Mouse (Mus musculus) ES-E14 (cell line): Measurements from ENCODE around the gene Scai. TPM values are rescaled to one million over a fixed set of nuclear protein-coding genes. Genes with fewer than 3 reads are reported as not detected.

Source experiments
- DNase-seq: peaks from one replicate; pipeline ENCODE4 v3.0.0-alpha.2; 2013; ENCODE audit warnings: low read depth, low spot score
- H3K27ac ChIP-seq: 2 replicates; pipeline ENCODE4 v1.5.1; 2012; ENCODE audit warnings: low read depth, mild to moderate bottlenecking, low read length, moderate library complexity, mixed read lengths; ENCODE audit not compliant: poor library complexity, insufficient read depth, severe bottlenecking
- H3K36me3 ChIP-seq: 2 replicates; pipeline ENCODE4 v1.6.1; 2012; ENCODE audit warnings: mild to moderate bottlenecking, low read length, moderate library complexity, mixed read lengths; ENCODE audit not compliant: control insufficient read depth, poor library complexity, insufficient read depth, severe bottlenecking
- H3K4me1 ChIP-seq, 2 experiments: fragments of 150-350 bp in 1 of 2; sonication (generic) in 1 of 2; 2 replicates each; pipeline ENCODE4 v1.6.1; 2012; ENCODE audit warnings: low read length in 2 of 2, mild to moderate bottlenecking in 1 of 2, mixed read lengths in 1 of 2; ENCODE audit not compliant: control insufficient read depth in 2 of 2, insufficient read depth in 2 of 2, poor library complexity in 1 of 2
- H3K4me3 ChIP-seq, 2 experiments: fragments of 150-350 bp in 1 of 2; sonication (generic) in 1 of 2; 2 replicates each; pipeline ENCODE4 v1.5.1; 2012; ENCODE audit warnings: low read length in 2 of 2, low read depth in 1 of 2, mild to moderate bottlenecking in 1 of 2, mixed read lengths in 1 of 2; ENCODE audit not compliant: insufficient read depth in 1 of 2, poor library complexity in 1 of 2, severe bottlenecking in 1 of 2
- H3K9ac ChIP-seq: 2 replicates; pipeline ENCODE4 v1.6.1; 2012; ENCODE audit warnings: low read depth, mild to moderate bottlenecking, low read length, mixed read lengths; ENCODE audit not compliant: poor library complexity, insufficient read depth, severe bottlenecking
- H3K9me3 ChIP-seq: fragments of 150-350 bp; sonication (generic); 2 replicates; pipeline ENCODE4 v1.6.1; 2012; ENCODE audit warnings: low read depth, mild to moderate bottlenecking, low read length; ENCODE audit not compliant: control insufficient read depth, insufficient read depth
- CHD2 ChIP-seq: IDR thresholded peaks from 2 replicates; pipeline ENCODE4 v1.6.1; 2014; ENCODE audit warnings: mild to moderate bottlenecking, low read depth, low read length, inconsistent platforms
- HCFC1 ChIP-seq: IDR thresholded peaks from 2 replicates; pipeline ENCODE4 v1.6.1; 2012; ENCODE audit warnings: low read length, inconsistent platforms, borderline replicate concordance; ENCODE audit not compliant: insufficient read depth
- MAFK ChIP-seq: IDR thresholded peaks from 2 replicates; pipeline ENCODE4 v1.6.1; 2014; ENCODE audit warnings: mild to moderate bottlenecking, low read depth, low read length, inconsistent platforms; ENCODE audit not compliant: insufficient read depth
- ZC3H11A ChIP-seq: IDR thresholded peaks from 2 replicates; pipeline ENCODE4 v1.6.1; 2012; ENCODE audit warnings: low read depth, mild to moderate bottlenecking, inconsistent platforms, low read length, borderline replicate concordance
- ZNF384 ChIP-seq: IDR thresholded peaks from 2 replicates; pipeline ENCODE4 v1.6.1; 2012; ENCODE audit warnings: low read depth, low read length, inconsistent platforms
- in situ Hi-C, 2 experiments: fragments of 600-800 bp; cut with MboI; formaldehyde crosslinking; loops; one replicate each; pipeline ENCODE4 v1.15.1; 2025; ENCODE audit warnings: low sequenced_read_pairs in 2 of 2, inconsistent platforms in 1 of 2; ENCODE audit not compliant: unreplicated experiment in 2 of 2
- total RNA-seq: library from RNA; depleted of rRNA; stranded (reverse); fragments of 300-350 nt; gene quantifications from 2 replicates; pipeline ENCODE4 v1.2.3, GENCODE M21; 2012

Scai gene
- total RNA-seq, 1 experiment, result 12.4 TPM

DNA sequence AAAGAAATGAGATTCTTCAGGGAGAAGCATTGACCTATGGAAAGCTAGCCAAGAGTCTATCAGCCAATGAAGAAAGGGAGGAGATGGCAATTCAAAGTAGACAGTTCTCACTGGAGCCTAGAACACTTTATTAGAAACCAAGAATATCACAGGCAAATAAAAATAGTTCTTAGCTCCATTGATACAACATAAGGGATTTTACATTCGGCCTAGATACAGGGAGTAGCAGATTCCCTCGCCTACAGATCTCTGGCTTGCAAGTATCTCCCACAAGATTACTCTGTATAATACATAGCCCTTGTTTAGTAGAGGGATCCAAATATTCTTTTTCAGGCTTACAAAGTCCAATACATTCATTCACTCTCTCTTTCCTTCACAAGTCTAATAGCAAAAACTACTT, 4.3 kb upstream of the Scai start:
- Histone ChIP-seq H3K4me3 (no peak overlapping the region), H3K36me3 (no peaks in the 10 kb centered on the region; the same call in 1 of the 2 replicates), H3K27ac (no peak overlapping the region), H3K9ac (no peak overlapping the region), H3K9me3 (no peaks in the 10 kb centered on the region), H3K4me1 (no peaks in the 10 kb centered on the region)
- TF ChIP-seq CHD2 (no peak), ZNF384 (no peak)
- in situ Hi-C loops, result no loop called here
- DNase-seq, result no peak

DNA sequence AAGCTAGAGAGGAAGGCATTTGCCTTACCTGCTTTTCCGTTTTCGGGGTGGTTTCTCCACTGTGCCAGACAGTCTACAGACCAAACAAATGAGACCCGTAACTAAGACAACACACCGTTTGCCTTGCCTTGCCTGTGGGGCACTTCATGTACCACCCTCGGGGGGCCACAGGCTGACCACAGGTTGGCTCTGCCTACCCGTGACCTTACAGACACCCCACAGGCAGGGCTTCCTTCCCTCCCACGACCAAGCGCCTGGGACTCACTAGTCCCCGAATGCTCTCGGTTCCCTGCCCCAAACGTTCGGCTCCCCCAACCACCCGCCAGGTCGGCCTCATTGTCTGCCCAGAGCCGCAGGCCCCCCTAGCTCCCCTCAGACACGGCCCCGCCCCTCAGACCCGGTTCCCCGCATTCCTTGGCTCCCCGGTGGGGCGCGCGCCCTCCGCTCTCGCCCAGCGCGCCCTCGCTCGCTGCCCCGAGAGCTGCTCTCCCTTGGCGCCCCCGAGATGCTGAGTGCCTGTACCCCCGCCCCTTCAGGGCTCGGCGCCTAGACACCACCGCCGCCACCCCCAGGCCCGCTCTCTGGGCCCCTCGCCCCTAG, 473 bp downstream of the Scai start:
- in situ Hi-C loops, result no loop called here
- peak overlapping the region; percentile 65 for H3K27ac ChIP-seq
- H3K4me1 ChIP-seq, result no peaks in the 10 kb centered on the region
- peak; percentile 29 for DNase-seq
- H3K36me3 ChIP-seq, result peaks cover 4% of the 10 kb centered on the region
- TF ChIP-seq HCFC1, result no peak
- TF ChIP-seq MAFK, result no peak
- TF ChIP-seq ZNF384, result no peak
- no peak for TF ChIP-seq CHD2
- TF ChIP-seq ZC3H11A, result no peak
- H3K4me3 ChIP-seq, result peak overlapping the region; percentile 92 to 93
- peak overlapping the region; percentile 88 for H3K9ac ChIP-seq
- H3K9me3 ChIP-seq, result no peaks in the 10 kb centered on the region

DNA sequence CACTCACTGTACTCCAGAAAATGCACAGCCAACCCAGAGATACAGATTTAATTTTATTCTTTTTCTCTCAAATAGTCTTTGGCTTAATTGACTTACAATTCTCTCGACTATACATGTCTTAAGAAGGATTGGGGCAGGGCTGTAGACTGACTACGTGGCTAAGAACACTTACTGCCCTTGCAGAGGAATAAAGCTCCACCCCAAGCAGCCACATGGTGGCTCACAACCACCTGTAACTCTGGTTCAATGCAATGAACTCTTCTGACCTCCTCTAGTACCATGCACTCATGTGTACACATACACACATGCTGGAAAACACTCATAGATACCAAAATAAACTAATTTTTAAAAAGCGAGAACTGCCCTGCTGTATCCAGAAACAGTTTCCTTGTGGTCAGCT, 4.6 kb downstream of the Scai start:
- no peak for DNase-seq
- H3K4me3 ChIP-seq, result no peak overlapping the region
- no peak overlapping the region for H3K9ac ChIP-seq
- in situ Hi-C loops, result no loop called here
- H3K36me3 ChIP-seq, result peaks cover 4% of the 10 kb centered on the region
- no peaks in the 10 kb centered on the region for H3K4me1 ChIP-seq
- no peak for TF ChIP-seq MAFK
- TF ChIP-seq HCFC1, result no peak
- TF ChIP-seq CHD2, result no peak
- no peak for TF ChIP-seq ZC3H11A
- no peak for TF ChIP-seq ZNF384
- H3K27ac ChIP-seq, result no peak overlapping the region
- no peaks in the 10 kb centered on the region for H3K9me3 ChIP-seq

DNA sequence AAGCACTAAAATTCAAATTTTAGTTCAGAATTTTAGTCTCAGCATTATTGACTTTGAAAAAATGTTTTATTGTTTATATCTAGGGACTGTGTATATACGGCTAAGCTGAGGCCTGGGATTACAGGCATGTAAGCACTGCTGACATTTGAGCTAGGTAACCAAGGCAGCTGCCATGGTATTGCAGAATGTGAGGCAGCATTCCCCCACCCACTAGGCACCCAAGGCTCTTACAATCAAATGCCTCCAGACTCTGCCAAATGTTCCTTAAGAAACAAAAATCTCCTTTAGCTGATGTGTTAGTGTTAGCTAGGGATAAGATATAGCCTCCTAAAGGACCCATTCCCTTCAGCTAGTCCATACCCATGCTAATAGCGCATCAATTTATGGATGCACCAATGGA, 6.9 kb downstream of the Scai start:
- DNase-seq, result no peak
- peaks cover under 1% of the 10 kb centered on the region for H3K36me3 ChIP-seq
- no peaks in the 10 kb centered on the region for H3K4me1 ChIP-seq
- H3K9ac ChIP-seq, result no peak overlapping the region
- no peak overlapping the region for H3K27ac ChIP-seq
- in situ Hi-C loops, result no loop called here
- TF ChIP-seq ZNF384 (no peak), ZC3H11A (no peak), MAFK (no peak), HCFC1 (no peak), CHD2 (no peak)
- no peaks in the 10 kb centered on the region for H3K9me3 ChIP-seq
- no peak overlapping the region for H3K4me3 ChIP-seq

DNA sequence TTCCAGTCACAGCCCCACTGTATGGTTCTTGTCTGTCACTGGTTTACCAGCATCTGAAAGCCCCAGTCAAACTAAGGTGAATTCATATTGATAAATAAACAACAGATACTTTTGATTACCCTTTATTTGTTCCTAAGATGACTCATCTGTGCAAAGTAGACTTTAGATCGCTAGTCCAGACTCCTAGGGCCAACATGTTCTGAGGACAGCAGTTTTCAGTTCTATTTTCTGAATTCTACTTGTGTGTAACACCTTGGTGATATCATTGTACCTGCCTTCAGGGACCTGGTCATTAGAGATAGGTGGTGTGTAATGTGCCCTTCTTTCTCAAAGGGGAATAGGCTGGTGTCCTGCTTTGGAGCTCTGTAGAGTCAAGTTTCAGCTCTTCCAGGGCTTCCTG, 29.5 kb downstream of the Scai start:
- H3K4me3 ChIP-seq, result no peak overlapping the region
- no peak for TF ChIP-seq ZNF384
- no peaks in the 10 kb centered on the region for H3K36me3 ChIP-seq
- H3K27ac ChIP-seq, result no peak overlapping the region
- peaks cover 0 to 3% of the 10 kb centered on the region in 2 experiments; a peak in 1 of 4 replicates for H3K4me1 ChIP-seq
- H3K9me3 ChIP-seq, result no peaks in the 10 kb centered on the region
- H3K9ac ChIP-seq, result no peak overlapping the region
- no peak for DNase-seq
- in situ Hi-C loops, result no loop called here
